Mouse (Mus musculus) bone marrow macrophage, adult 2 months (primary cell): Measurements from ENCODE around the gene Exoc3l4. TPM values are rescaled to one million over a fixed set of nuclear protein-coding genes. Genes with fewer than 3 reads are reported as not detected.

Experiments
- H3K27ac ChIP-seq: 2 replicates; pipeline ENCODE4 v1.5.1; 2012; ENCODE audit warnings: low read depth, low read length; ENCODE audit not compliant: insufficient read depth
- H3K4me1 ChIP-seq: 2 replicates; pipeline ENCODE4 v1.6.1; 2012; ENCODE audit warnings: low read length; ENCODE audit not compliant: control insufficient read depth, insufficient read depth
- H3K4me3 ChIP-seq: 2 replicates; pipeline ENCODE4 v1.5.1; 2012; ENCODE audit warnings: mild to moderate bottlenecking, low read length, moderate library complexity; ENCODE audit not compliant: insufficient read depth
- CTCF ChIP-seq: IDR thresholded peaks from 2 replicates; pipeline ENCODE4 v1.5.1; 2012; ENCODE audit warnings: low read depth, mild to moderate bottlenecking, low read length, moderate library complexity
- POLR2A ChIP-seq: IDR thresholded peaks from 2 replicates; pipeline ENCODE4 v1.6.1; 2012; ENCODE audit warnings: mild to moderate bottlenecking, low read depth, low read length, borderline replicate concordance
- polyA plus RNA-seq: library from polyadenylated mRNA; stranded (reverse); fragments of >200 nt; gene quantifications from 2 replicates; pipeline ENCODE4 v1.2.4, GENCODE M21; 2012; ENCODE audit not compliant: missing spikeins, insufficient read depth, insufficient read length

Gene Exoc3l4
- polyA plus RNA-seq, 1 experiment: 8.0 TPM

DNA sequence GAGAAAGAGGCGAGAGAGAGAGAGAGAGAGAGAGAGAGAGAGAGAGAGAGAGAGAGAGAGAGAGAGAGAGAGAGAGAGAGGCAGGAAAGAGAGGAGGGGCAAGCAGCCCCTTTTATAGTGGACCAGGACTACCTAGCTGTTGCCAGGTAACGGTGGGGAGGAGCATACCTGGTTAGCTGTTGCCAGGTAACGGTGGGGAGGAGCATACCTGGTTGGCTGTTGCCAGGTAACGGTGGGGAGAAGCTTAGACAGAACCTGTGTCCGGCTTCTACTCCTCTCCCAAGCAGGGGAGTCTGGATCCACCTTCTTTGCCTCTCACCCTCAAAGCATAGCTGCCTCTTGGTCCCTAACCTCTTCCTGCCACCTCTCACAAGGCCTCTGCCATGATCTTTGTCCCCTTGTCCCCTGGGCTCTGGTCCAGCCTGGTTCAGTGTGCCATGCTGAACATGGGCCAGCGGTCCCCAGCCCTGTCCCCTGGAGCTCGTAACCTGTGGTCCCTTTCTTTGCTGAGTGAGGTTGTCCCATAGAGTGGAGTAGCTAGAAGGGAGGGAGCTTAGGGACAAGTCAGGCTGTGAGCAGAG is 17.4 kb downstream of the Exoc3l4 start:
- H3K27ac ChIP-seq: no peak overlapping the region
- no peak overlapping the region for H3K4me3 ChIP-seq
- peaks cover 84% of the 10 kb centered on the region for H3K4me1 ChIP-seq
- TF ChIP-seq POLR2A: no peak
- TF ChIP-seq CTCF: no peak

DNA sequence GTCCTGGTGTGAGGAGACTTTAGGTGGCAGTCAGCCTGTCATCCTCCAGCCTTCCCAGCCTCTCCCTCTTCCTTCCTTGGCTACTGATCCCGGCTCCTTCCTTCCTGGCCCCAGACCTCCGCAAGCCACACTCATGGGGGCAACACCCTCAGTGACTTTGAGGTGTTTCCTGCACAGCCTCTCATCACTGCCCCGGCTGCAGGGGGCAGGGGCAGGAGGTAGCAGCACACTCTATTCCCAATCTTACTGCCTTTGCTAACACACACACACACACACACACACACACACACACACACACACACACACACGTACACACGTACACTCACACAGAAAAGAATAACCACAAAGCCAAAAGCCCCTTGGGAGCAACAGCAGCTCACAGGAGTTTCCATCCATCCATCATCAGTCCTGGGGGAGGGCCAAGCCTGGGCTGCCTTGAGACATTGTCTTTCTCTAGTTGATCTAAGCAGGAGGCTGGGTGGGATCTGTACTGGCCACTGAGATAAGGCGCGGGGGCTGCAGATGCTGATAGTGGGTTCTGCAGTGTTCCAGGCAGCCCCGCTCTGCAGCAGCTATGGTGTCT is 18.0 kb downstream of the Exoc3l4 start:
- peak overlapping the region; percentile 85 for H3K27ac ChIP-seq
- peaks cover 85% of the 10 kb centered on the region for H3K4me1 ChIP-seq
- TF ChIP-seq POLR2A: no peak
- TF ChIP-seq CTCF: no peak

DNA sequence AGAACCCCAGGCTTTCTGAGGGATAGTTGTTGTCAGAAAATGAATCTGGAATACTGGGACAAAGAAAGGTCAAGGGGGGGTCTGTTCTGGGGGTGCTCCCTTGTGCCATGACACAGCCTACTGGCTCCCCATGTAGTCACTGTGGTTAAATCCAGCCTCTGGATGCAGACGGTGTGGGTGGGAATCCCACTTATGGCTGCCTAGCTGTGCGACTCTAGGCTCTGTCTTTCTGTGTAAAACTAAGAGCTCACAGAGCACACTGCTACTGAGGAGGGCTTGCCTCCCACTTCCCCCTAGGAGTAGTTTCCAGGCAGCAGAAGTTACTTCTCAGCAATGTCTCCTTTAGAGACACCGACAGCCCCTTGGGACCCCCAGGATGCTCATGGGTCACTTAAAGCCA is 19.4 kb downstream of the Exoc3l4 start:
- H3K4me3 ChIP-seq: peak overlapping the region; percentile 16
- H3K4me1 ChIP-seq: peaks cover 82% of the 10 kb centered on the region
- H3K27ac ChIP-seq: peak overlapping the region; percentile 85
- TF ChIP-seq POLR2A (no peak), CTCF (no peak)

More for the DNA sequence above, 18.0 kb downstream of the Exoc3l4 start:
- H3K4me3 ChIP-seq: no peak overlapping the region

DNA sequence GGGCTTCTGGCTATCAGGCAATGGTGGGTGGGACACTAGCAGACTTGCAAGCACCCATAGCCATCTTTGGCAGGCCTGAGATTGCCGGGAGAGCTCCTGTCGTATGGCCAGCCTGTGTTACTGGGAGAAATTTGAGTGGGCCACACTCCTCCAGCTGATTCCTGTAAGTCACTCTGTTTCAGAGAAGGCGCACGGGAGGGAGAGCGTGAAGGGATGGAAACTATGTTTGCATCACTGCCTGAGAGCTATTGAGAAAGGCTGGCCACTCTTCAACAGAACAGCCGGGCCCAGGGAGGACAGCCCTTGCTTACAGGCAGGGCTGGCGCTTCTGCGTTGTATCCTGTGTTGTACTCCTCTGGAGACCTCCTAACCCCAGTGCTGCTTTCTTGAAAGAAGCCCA is 19.8 kb downstream of the Exoc3l4 start:
- Histone ChIP-seq H3K4me1 (peaks cover 80% of the 10 kb centered on the region), H3K27ac (peak overlapping the region; percentile 85), H3K4me3 (peak overlapping the region; percentile 16)
- TF ChIP-seq CTCF (no peak), POLR2A (no peak)

DNA sequence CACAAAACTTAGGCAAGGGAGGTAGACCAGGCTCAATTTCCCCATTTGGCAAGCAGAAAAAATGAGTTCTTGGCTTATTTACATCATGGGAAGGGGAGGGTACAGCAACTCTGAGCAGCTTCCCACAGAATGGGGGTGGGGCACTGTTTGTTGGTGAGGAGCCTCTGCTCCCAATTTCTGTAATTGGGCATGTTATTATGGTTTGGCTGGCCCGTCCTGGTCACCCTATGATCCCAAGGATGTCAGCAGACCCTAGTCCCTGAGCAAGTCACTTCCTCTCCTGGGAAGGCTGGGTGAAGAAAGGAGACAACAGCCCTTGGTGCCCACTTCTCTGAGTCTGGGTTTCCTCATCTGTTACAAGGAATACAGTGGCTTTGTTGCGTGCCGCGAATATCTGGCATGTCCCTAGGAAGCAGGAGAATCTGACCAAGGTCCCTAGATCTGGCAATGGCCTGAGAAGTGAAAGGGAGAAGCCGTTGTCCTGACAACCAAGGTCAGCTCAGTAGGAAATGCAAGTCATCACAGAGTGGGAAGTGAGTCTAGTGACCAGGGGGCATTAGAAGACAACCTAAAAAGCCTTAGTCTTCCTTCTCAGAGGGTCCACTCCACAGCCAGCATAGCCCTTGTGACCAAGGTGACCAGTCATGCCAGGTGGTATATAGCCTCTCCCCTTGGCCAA is 20.5 kb downstream of the Exoc3l4 start:
- H3K4me3 ChIP-seq: peak overlapping the region; percentile 16

DNA sequence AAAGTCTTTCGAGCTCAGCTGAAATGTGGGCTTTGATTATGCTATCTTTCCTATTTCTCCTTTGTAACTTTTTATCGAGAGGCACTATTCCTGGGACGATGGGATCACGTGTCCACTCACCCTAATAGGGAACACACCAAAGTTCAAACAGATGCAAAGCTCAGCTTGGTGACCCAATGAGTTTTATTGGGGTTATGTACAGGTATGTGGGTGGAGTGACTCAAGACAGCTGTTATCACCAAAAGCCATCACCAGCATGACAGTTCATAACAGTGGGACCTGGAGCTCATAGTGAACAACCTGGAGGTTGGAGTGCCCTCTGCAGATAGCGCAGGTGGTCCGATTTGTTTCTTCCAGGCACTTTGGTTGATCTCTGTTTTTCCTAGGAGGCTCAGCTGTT is 22.0 kb downstream of the Exoc3l4 start:
- no peak for TF ChIP-seq POLR2A
- no peak for TF ChIP-seq CTCF
- H3K27ac ChIP-seq: peak overlapping the region; percentile 85
- H3K4me1 ChIP-seq: peaks cover 66% of the 10 kb centered on the region
- H3K4me3 ChIP-seq: no peak overlapping the region

More for the DNA sequence above, 20.5 kb downstream of the Exoc3l4 start:
- Histone ChIP-seq H3K27ac (peak overlapping the region; percentile 85), H3K4me1 (peaks cover 79% of the 10 kb centered on the region)
- TF ChIP-seq POLR2A (no peak), CTCF (no peak)

DNA sequence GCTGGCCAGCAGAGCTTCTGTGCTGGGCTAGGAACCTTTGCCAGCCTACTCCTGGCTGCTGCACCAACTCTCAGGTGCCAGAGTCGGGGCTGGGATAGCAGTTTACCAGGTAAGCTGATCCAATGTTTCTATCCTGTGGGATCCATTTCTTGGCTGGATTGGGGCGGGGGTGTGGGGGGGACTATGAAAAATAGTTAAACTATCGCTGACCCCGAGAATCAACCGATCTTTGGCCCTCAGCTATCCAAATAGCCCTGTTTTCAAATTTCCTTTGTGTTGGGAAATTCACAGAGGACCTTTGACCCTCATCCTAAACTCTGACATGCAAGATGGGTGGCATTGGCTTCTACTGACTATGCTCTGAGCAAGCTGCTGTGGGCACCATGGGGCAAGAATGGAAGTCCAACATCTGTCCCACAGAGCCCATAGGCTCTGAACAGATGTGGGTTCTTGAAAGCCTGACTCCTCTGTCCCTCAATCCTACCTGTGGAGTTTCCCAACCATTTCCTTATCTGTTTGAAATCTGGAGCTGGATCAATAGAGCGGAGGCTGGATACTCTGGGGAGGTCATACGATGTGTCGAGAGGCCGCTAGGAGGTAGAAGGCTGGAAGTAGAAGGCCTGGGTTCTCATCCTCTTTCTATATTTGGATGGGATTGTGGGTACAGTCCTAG is 24.0 kb downstream of the Exoc3l4 start:
- Histone ChIP-seq H3K4me1 (peaks cover 55% of the 10 kb centered on the region), H3K27ac (peak overlapping the region; percentile 94)

DNA sequence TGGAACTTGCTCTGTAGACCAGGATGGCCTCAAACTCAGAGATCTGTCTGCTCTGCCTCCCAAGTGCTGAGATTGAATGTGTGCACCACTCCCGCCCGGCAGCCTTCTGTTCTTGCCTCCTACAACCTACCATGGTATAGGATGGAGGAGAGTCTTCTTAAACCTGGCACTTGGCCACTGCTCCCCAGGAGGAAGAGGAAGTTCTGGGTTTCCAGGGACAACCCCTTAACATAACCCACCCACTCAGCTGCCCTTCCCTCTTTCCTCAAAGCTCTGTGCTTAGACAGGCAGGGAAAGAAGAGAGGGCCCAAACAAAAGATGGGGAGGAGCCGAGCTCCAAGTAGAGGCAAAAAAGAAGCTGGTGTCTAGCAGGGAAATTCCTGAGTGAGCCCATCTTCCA is 24.7 kb downstream of the Exoc3l4 start:
- peaks cover 55% of the 10 kb centered on the region for H3K4me1 ChIP-seq
- peak overlapping the region; percentile 44 for H3K4me3 ChIP-seq
- H3K27ac ChIP-seq: peak overlapping the region; percentile 94
- TF ChIP-seq POLR2A: no peak
- no peak for TF ChIP-seq CTCF

More for the DNA sequence above, 24.0 kb downstream of the Exoc3l4 start:
- TF ChIP-seq CTCF (no peak), POLR2A (no peak)
- no peak overlapping the region for H3K4me3 ChIP-seq

DNA sequence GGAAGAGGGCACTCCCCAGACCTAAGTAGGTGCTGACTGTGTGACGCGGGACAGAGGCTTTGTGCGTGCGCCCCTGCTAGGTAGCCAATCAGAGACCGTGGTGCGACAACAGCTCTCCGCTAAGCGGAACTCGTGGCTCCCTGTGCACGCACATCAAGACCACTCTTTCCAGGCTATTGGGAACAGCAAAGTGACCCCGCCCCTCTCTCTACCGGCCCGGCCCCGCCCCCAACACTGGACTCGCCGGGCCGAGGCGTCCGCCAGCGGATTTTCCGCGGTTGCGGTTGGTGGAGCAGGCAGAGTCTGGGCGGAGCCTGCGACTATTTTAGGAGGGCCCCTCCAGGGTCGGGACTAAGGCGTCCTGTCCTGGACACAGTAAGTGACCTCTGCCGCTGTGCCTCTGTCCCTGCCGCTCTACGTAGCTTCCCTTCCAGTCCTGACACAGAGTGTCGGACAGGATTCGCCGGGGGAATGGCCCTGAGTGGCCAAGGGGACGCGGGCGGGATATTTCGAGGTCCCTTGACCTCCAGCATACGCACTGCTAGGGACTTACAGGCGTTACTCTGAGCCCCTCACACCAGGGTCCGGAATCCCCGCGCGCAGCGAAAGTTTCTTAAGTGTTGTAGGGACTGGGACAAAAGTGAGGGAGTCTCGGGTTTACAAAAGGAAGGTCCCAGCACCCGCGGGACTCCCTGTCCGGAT is 25.6 kb downstream of the Exoc3l4 start, which contains the start of gene Tnfaip2:
Gene Tnfaip2, plus strand, starts transcription at position 161 of the 702 bp plus-strand sequence.
- peaks cover 57% of the 10 kb centered on the region for H3K4me1 ChIP-seq
- H3K4me3 ChIP-seq: peak within 1 kb of the TSS; percentile 73
- peak within 1 kb of the TSS; percentile 94 for H3K27ac ChIP-seq
- TF ChIP-seq POLR2A (peak; percentile 99), CTCF (no peak)
